Mouse (Mus musculus) brain, embryonic 14.5 days (tissue): Measurements from ENCODE around the gene Sirt4.

ENCODE experiments used
- CTCF ChIP-seq: fragments of 200-500 bp; IDR thresholded peaks from 2 replicates; pipeline ENCODE4 v1.5.1; 2012; ENCODE audit warnings: inconsistent platforms, mild to moderate bottlenecking, moderate library complexity, borderline replicate concordance; ENCODE audit not compliant: insufficient read depth, insufficient read length; ENCODE audit errors: extremely low read depth
- POLR2A ChIP-seq: fragments of 200-500 bp; IDR thresholded peaks from 2 replicates; pipeline ENCODE4 v1.6.1; 2012; ENCODE audit warnings: mild to moderate bottlenecking, inconsistent platforms, borderline replicate concordance; ENCODE audit not compliant: poor library complexity, insufficient read depth, insufficient read length, severe bottlenecking; ENCODE audit errors: extremely low read depth

DNA sequence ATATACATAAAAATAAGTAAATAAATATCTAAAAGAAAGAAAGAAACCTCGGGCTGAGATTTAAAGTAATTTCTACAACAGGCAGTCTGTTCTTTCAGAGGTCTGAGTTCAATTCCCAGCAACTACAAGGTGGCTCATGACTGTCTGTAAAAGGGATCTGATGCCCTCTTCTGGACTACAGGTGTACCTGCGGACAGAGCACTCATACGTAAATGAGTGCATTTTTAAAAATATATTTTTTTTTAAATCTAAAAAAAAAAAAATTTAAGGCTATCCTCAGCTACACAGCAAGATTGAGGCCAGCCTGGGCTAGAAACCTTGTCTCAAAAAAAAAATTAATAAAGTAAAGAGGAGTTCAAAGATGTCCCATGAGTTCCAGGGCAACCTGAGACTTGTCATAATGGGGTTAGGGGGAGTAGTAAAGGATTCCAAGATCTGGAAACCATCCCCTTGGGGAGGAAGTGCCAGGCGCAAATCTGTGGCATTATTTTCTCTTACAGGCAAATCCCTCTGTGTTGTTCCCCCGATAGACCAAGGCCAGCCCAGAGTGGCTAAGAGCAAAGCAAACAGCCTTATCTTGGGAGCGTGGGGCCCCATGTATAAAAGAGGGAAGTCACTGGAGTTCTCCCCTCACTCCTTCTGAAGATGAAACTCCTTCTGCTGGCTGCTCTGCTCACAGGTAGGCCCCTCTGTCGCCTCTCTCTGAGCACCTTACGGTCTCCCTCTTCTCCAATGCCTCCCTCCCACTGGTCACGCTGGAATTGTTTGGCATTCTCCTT lies 18.7 kb downstream of the Sirt4 start, which contains the start of gene Pla2g1b:
- TF ChIP-seq CTCF (peak; percentile 40; the same call in 1 of the 2 replicates), POLR2A (no peak)
